Mouse (Mus musculus): Measurements from ENCODE around the gene Rbm28.

The Rbm28 gene

GRCm38 (mm10) chr6:29164314-29165244, at the start of gene Rbm28:
Gene Rbm28 (minus strand): TSS chr6:29165006.
- in situ Hi-C loops (cut with MboI; ENCODE audit: low sequenced_read_pairs) = loop anchor here (5.0 to 10.0 kb wide), 2 partner anchors 38 to 110 kb away; partner anchors contain the start of genes Fam71f2 and Hilpda

DNA sequence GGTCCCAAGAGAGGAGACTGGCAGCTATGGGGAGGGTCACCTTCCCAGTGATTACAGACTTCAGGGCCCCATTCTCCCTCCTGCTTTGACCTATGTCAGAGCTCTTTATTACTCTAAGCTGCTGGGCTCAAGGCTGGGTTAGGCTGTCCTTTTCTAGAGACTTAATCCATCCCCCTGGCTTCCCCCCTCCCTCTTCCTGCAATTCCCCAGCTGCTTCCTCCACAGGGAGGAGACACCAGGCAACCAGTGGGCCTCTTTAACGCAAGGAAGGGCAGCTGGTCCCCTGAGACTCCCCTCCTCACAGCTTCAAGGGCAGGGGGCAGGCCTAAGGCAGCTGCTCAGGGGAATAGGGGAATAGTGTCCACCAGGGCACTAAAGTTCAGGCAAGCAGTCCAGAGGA, 49.4 kb upstream of the Rbm28 start:
- in situ Hi-C loops (cut with MboI; ENCODE audit: low sequenced_read_pairs) = no loop called here

DNA sequence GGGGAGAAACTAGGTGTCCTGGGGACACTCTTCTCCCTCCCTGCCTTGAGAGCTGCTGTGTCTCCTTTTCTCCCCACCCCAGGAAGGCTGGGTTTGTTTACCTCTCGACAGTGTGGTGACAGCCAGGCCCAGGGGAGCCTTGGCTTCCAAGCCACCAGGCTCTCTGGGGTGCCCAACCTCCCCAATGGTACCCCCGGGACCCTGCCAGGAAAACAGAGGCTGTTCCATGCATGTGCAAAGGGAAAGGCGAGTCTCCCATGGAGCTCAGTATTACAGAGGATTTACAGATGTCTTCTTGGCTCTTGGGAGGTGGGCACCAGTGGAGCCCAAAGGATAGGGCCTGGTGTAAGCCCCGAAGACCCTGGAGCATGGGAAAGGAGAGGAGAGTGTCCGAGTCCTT, 48.6 kb upstream of the Rbm28 start:
- in situ Hi-C loops (cut with MboI; ENCODE audit: low sequenced_read_pairs) = no loop called here

DNA sequence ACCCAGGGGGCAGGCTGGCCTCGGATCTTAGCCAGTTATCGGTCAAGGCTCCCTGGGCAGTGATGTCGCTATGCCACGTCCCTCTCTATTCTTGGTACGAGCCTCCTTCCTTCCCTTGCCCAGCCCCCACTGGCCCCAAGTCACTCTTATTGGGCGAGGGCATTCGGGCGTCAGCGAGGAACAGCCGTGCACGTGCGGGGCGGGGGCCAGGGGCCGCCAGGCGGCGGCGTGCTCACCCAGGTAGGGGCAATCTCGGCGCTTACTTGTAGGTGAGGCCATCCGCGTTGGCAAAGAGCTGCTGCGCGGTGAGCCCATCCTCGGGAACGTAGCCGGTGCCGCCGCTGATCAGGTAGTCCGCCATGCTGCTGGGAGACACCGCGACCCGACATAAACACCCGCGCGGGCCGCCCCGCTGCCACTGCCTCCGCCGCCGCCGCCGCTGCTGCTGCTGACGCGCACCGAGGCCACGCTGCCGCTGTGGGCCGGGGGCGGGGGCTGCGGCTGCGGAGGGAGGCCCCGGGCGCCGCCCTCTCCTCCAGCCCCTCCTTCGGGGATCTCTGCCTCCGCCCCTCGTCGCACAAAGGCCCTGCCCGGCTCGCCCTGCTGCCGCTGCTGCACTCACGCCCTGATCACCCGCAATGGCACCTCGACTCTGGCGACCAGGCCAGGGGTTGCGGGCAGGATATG, 47.1 kb upstream of the Rbm28 start:
- in situ Hi-C loops (cut with MboI; ENCODE audit: low sequenced_read_pairs) = no loop called here

GRCm38 (mm10) chr6:29211146-29211545, 46.3 kb upstream of the Rbm28 start:
- in situ Hi-C loops (cut with MboI; ENCODE audit: low sequenced_read_pairs) = no loop called here

DNA sequence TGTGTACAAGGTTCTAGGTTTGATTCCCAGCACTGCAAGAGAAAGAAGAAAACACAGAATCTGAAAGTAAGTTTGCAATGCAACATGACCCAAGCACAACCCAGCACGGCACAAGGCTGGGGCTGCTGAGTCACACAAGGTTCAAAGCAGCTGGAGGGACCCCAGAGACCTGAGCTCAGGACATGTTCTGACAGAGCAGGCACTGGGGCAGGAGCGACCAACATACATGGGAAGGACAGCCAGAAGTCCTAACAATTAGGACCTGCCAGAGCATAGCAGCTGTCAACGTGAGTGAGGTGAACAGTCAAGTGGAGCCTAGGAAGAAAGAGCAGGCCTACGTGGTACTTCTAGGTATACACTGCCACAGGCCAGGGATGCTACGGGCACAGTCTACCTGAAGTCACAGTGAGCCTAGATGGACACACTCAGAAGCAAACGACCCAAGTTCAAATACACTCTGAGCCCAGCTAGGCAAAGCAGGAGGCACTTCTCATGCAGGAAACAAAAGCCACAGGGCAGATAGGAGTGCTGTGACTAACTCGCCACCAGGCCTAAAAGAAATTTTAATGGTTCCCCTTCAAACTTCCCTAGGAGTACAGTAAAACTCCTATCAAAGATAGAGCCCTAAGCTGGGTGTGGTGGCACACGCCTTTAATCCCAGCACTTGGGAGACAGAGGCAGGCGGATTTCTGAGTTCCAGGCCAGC, 45.6 kb upstream of the Rbm28 start:
- in situ Hi-C loops (cut with MboI; ENCODE audit: low sequenced_read_pairs) = no loop called here

- in situ Hi-C loops (cut with MboI; ENCODE audit: low sequenced_read_pairs) = loop anchor here (5.0 to 10.0 kb wide), 2 partner anchors 34 to 67 kb away; partner anchors contain the start of genes Fam71f2 and Hilpda
Observed at GRCm38 (mm10) chr6:29208178-29208577, 43.4 kb upstream of the Rbm28 start.

GRCm38 (mm10) chr6:29207017-29207416, 42.2 kb upstream of the Rbm28 start:
- in situ Hi-C loops (cut with MboI; ENCODE audit: low sequenced_read_pairs) = loop anchor here (5.0 to 10.0 kb wide), 2 partner anchors 35 to 68 kb away; partner anchors contain the start of genes Fam71f2 and Hilpda

DNA sequence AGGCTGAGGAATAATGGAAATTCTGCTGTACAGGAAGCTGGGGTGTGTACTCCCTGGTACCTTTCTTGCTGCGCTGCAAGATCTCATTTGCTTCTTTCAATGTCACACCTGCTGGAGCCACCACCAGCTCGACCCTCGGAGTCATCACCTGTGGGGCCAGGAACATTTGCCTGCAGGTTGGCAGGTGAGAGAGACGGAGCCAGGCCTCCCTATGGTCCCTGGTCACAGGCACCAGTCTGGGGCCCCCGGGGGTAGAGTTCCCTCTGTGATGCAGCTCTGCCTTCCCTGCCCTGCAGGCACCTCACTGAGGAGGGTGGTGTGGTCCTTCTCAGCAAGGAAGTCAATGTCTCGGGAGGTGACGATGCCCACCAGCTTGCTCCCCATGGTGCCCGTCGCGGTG, 41.2 kb upstream of the Rbm28 start:
- in situ Hi-C loops (cut with MboI; ENCODE audit: low sequenced_read_pairs) = loop anchor here (5.0 to 10.0 kb wide), 2 partner anchors 36 to 69 kb away; partner anchors contain the start of genes Fam71f2 and Hilpda

- in situ Hi-C loops (cut with MboI; ENCODE audit: low sequenced_read_pairs) = loop anchor here (5.0 to 10.0 kb wide), 3 partner anchors 37 to 70 kb away; partner anchors contain the start of genes Fam71f2, Hilpda and Rbm28
Observed at GRCm38 (mm10) chr6:29204932-29205614, 40.3 kb upstream of the Rbm28 start.

DNA sequence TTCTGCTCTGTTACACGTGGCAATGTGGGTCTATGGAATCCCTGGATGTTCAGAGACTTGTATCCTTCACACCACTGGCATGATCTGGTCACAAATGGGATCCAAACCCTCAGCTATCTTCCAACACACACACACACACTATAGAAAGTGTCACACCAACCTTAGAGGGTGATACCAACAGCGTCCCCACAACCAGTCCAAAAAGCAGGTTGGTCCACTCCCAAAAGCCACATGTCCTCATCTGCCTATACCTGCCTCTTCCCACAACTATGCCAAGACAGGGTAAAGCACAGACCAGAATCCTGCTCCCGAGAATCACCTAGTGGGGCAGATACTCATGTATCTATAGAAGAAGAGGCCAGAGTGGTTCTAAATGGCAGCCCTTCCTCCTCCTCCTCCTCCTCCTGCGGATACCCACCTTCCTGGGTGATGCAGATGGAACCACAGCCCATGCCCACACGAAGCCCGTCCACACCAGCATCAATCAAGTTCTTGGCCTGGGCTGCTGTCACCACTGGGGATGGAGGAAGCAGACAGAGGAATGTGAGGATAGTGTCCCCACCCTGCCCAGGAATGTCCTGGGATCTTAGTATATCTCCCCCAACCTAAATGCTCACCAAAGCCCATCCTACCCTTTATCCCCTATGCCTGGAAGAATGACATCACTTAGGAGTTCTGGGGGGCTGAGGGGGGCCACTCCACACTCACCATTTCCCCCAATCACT, 39.2 kb upstream of the Rbm28 start:
- in situ Hi-C loops (cut with MboI; ENCODE audit: low sequenced_read_pairs) = loop anchor here (5.0 to 10.0 kb wide), 2 partner anchors 37 to 71 kb away; partner anchors contain the start of genes Fam71f2, Hilpda and Rbm28

DNA sequence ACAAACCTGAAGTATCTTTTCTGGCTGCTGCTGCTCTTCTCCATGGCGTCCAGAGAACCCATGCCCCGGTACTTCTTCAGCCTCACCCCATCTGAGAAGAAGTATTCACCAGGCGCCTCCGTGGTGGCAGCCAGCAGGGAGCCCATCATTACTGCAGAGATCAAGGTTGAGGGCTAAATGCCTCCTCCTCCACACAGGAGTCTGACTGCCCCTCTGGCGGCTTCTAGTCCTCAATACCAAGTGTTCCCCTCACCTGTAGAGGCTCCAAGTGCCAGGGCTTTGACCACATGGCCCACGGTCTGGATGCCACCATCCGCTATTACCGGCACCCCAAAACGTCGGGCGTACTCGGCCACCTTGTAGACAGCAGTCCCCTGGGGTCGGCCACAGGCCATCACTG, 38.3 kb upstream of the Rbm28 start:
- in situ Hi-C loops (cut with MboI; ENCODE audit: low sequenced_read_pairs) = loop anchor here (5.0 to 10.0 kb wide), 2 partner anchors 36 to 72 kb away; partner anchors contain the start of genes Fam71f2, Hilpda and Rbm28

- in situ Hi-C loops (cut with MboI; ENCODE audit: low sequenced_read_pairs) = loop anchor here (5.0 to 10.0 kb wide), 2 partner anchors 35 to 73 kb away; partner anchors contain the start of genes Fam71f2, Hilpda and Rbm28
Observed at GRCm38 (mm10) chr6:29201988-29202387, 37.2 kb upstream of the Rbm28 start.

DNA sequence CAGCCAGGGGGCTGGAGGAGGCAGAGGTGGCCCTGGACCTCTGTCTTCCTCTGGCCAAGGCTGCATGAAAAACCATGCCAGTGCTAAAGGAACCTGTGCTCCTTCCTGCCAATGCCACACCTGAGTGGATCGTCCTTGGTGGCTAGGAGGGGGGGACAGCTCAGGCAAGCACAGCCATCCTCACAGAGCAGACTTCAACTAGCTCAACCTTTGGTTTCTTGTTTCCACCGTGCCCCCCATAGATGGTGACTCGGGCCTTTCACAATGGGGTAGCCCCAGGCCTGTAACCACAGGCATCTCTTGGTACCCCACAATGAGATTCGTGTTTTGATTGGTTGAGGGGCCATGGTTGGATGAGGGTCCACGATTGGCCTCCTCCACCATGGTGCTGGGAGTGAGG, 36.5 kb upstream of the Rbm28 start:
- in situ Hi-C loops (cut with MboI; ENCODE audit: low sequenced_read_pairs) = loop anchor here (5.0 to 10.0 kb wide), 2 partner anchors 34 to 73 kb away; partner anchors contain the start of genes Fam71f2, Hilpda and Rbm28

DNA sequence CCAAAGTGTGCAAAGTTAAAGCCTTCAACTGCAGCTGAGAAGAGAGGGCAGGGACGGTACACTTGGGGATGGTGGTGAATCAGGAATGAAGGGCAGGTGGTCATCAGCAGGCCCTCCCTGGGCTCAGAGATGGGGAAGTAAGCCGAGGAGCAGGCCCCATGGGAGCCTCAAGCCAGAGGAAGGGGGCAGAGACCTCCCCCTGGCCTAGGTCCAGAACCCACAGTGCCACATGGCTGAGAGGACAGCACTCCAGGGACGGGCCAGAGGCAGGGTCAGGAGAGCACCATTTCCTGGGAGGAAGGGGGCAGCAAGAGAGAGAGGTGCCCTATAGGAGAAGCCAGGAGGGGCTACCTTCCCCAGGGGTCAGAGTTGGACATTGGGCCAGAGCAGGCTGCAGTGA, 35.7 kb upstream of the Rbm28 start:
- in situ Hi-C loops (cut with MboI; ENCODE audit: low sequenced_read_pairs) = loop anchor here (5.0 to 10.0 kb wide), 2 partner anchors 33 to 74 kb away; partner anchors contain the start of genes Fam71f2, Hilpda and Rbm28

GRCm38 (mm10) chr6:29199223-29199855, 34.5 kb upstream of the Rbm28 start:
- in situ Hi-C loops (cut with MboI; ENCODE audit: low sequenced_read_pairs) = no loop called here

GRCm38 (mm10) chr6:29198309-29199222, 33.8 kb upstream of the Rbm28 start:
- in situ Hi-C loops (cut with MboI; ENCODE audit: low sequenced_read_pairs) = no loop called here
